Mouse (Mus musculus): ENCODE measurements around the gene Tmie. TPM values are rescaled to one million over a fixed set of nuclear protein-coding genes. Genes with fewer than 3 reads are reported as not detected.

Gene Tmie
- total and polyA plus RNA-seq, 3 experiments, result not detected

DNA sequence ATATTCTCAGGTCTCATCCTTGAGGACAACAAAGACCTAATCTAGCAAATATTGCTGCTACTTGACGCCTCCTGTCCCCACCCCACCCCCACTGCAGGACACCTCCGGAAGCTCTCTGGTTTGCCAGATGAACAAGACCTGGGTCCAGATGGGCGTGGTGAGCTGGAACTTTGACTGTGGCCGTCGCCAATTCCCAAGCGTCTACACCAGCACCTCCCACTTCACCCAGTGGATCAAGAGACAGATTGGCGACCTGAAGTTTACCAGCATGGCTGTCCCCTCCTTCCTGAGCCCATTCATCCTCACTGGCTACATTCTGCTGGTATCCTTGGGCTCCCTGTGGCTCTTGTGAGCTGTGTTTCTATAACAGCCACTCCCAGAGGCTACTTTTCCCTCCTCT, 24.0 kb downstream of the Tmie start:
- H3K9me3 ChIP-seq (replicated peaks; ENCODE audit: low read length), result no peaks in the 10 kb centered on the region
- H3K4me1 ChIP-seq (ENCODE audit: control insufficient read depth in 1 of 2, insufficient read depth in 2 of 2), result peaks cover 0 to 7% of the 10 kb centered on the region in 2 experiments; a peak in 1 of 4 replicates
- no peak for DNase-seq (ENCODE audit: extremely low read depth)
- no peak overlapping the region for H3K4me3 ChIP-seq (replicated peaks in 1 of 3; ENCODE audit: low read depth in 2 of 3, low read length in 2 of 3, poor library complexity in 1 of 3)
- H3K27me3 ChIP-seq (replicated peaks), result no peaks in the 10 kb centered on the region
- no peak overlapping the region for H3K9ac ChIP-seq (ENCODE audit: insufficient read depth, low read depth)
- no peak overlapping the region for H3K4me2 ChIP-seq (ENCODE audit: insufficient read depth, low read depth, poor library complexity, severe bottlenecking)
- H3K36me3 ChIP-seq (replicated peaks in 1 of 2; ENCODE audit: control insufficient read depth in 1 of 2, insufficient read depth in 1 of 2, low read length in 1 of 2), result no peaks in the 10 kb centered on the region
- no peaks in the 10 kb centered on the region for H3K79me2 ChIP-seq (replicated peaks; ENCODE audit: control insufficient read depth, extremely low read depth, insufficient read depth, poor library complexity, severe bottlenecking)
- in situ Hi-C loops (cut with MboI; ENCODE audit: low pct_ligation_motif_present, low pct_unique_long_range_greater_than_20kb, low sequenced_read_pairs), result no loop called here
- TF ChIP-seq EP300 (IDR thresholded peaks at IDR 0.05; ENCODE audit: low read length) (no peak), RAD21 (IDR thresholded peaks at IDR 0.05; ENCODE audit: low read depth, low read length) (no peak), ZKSCAN1 (IDR thresholded peaks at IDR 0.05; ENCODE audit: borderline replicate concordance, low read depth, low read length) (no peak), POLR2AphosphoS2 (IDR thresholded peaks at IDR 0.05; ENCODE audit: low read depth, low read length) (no peak)
- dilution Hi-C loops (cut with MboI; ENCODE audit: extremely low pct_ligation_motif_present, extremely low pct_unique_long_range_greater_than_20kb, low sequenced_read_pairs), result no loop called here
- H3K27ac ChIP-seq (ENCODE audit: insufficient read depth, low read depth), result no peak overlapping the region

GRCm38 (mm10) chr9:110849162-110849561, 30.8 kb downstream of the Tmie start:
- dilution Hi-C loops (cut with MboI; ENCODE audit: extremely low pct_ligation_motif_present, extremely low pct_unique_long_range_greater_than_20kb, low sequenced_read_pairs), result no loop called here
- H3K4me3 ChIP-seq (replicated peaks in 1 of 3; ENCODE audit: low read depth in 2 of 3, low read length in 2 of 3, poor library complexity in 1 of 3), result no peak overlapping the region
- H3K27ac ChIP-seq (ENCODE audit: insufficient read depth, low read depth), result no peak overlapping the region
- no peaks in the 10 kb centered on the region for H3K36me3 ChIP-seq (replicated peaks in 1 of 2; ENCODE audit: control insufficient read depth in 1 of 2, insufficient read depth in 1 of 2, low read length in 1 of 2)
- no peak for DNase-seq (ENCODE audit: extremely low read depth)
- no peak overlapping the region for H3K9ac ChIP-seq (ENCODE audit: insufficient read depth, low read depth)
- no peaks in the 10 kb centered on the region for H3K27me3 ChIP-seq (replicated peaks)
- H3K9me3 ChIP-seq (replicated peaks; ENCODE audit: low read length), result no peaks in the 10 kb centered on the region
- H3K4me2 ChIP-seq (ENCODE audit: insufficient read depth, low read depth, poor library complexity, severe bottlenecking), result no peak overlapping the region
- peaks cover 0 to 2% of the 10 kb centered on the region in 2 experiments; a peak in 1 of 4 replicates for H3K4me1 ChIP-seq (ENCODE audit: control insufficient read depth in 1 of 2, insufficient read depth in 2 of 2)
- in situ Hi-C loops (cut with MboI; ENCODE audit: low pct_ligation_motif_present, low pct_unique_long_range_greater_than_20kb, low sequenced_read_pairs), result no loop called here
- TF ChIP-seq PAX5 (IDR thresholded peaks at IDR 0.05; ENCODE audit: low read length) (no peak), EP300 (IDR thresholded peaks at IDR 0.05; ENCODE audit: low read length) (no peak), SMC3 (IDR thresholded peaks at IDR 0.05; ENCODE audit: low read depth, low read length) (no peak), MEF2A (IDR thresholded peaks at IDR 0.05; ENCODE audit: borderline replicate concordance, low read depth, low read length) (no peak), CTCF (conservative IDR thresholded peaks at IDR 0.05 in 1 of 2, IDR thresholded peaks at IDR 0.05 in 1 of 2; ENCODE audit: low read depth in 2 of 2, low read length in 2 of 2) (no peak), CHD1 (IDR thresholded peaks at IDR 0.05; ENCODE audit: low read depth, low read length) (no peak), KAT2A (IDR thresholded peaks at IDR 0.05; ENCODE audit: insufficient replicate concordance, low read length) (no peak), RAD21 (IDR thresholded peaks at IDR 0.05; ENCODE audit: low read depth, low read length) (no peak), USF2 (conservative IDR thresholded peaks at IDR 0.05; ENCODE audit: low read depth, low read length) (no peak), RCOR1 (conservative IDR thresholded peaks at IDR 0.05; ENCODE audit: low read depth, low read length) (no peak), ELF1 (IDR thresholded peaks at IDR 0.05; ENCODE audit: low read depth, low read length) (no peak), UBTF (IDR thresholded peaks at IDR 0.05; ENCODE audit: low read depth, low read length) (no peak), MXI1 (IDR thresholded peaks at IDR 0.05; ENCODE audit: low read depth, low read length) (no peak), JUND (conservative IDR thresholded peaks at IDR 0.05; ENCODE audit: low read depth, low read length) (no peak), MAFK (IDR thresholded peaks at IDR 0.05; ENCODE audit: insufficient replicate concordance, low read length) (no peak), BHLHE40 (IDR thresholded peaks at IDR 0.05; ENCODE audit: low read depth, low read length) (no peak), ETS1 (conservative IDR thresholded peaks at IDR 0.05; ENCODE audit: low read depth, low read length) (no peak), TCF12 (IDR thresholded peaks at IDR 0.05; ENCODE audit: low read depth, low read length) (no peak)
- H3K79me2 ChIP-seq (replicated peaks; ENCODE audit: control insufficient read depth, extremely low read depth, insufficient read depth, poor library complexity, severe bottlenecking), result no peaks in the 10 kb centered on the region

Measured in CH12.LX (cell line).